Mouse (Mus musculus): Measurements from ENCODE around the gene Adamts20.
"Not testable (repeated sequence)": the region's sequence is repeated elsewhere in the genome, so short reads cannot be mapped to it uniquely, and the experiment has no call there.

Gene Adamts20

DNA sequence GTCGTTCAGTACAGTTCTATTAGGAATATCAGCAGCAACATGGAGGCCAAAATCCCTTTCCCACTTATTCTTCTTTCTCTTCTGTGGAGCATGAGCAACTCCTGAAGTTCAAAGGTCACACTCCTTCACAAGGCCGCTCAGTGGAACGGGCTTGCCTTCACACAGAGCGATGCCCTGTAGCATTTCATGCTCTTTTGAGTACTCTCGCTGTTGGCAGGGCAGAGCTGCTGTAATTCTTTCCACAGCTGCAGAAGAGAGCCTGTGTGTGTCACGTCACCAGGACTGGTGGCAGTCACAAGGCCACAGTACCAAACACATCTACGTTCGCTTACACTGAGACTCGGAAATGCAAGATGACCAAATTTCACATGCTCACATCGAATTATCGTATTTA lies 21.2 kb downstream of the Adamts20 start:
- DNase-seq = no peak

GRCm38 (mm10) chr15:94443025-94443424 lies 22.2 kb downstream of the Adamts20 start:
- no peak for DNase-seq

DNA sequence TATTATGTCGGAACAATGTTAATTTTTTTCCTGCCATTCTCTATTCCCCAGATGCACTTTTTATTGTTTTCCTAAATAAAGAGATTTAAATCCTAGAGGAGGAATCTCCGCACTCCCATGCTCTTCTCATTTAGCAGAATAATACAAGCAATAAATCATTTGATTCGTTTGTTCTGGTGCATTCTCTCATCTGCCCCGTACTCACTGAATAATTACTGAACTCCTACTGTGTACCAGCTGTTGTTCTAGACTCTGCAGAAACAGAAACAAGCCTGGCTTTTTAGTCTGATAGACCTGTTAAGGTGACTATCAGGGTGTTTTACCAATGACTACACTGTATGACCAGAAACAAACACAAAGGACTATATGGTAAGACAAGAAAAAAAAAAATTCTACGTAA lies 29.7 kb downstream of the Adamts20 start:
- DNase-seq = no peak

DNA sequence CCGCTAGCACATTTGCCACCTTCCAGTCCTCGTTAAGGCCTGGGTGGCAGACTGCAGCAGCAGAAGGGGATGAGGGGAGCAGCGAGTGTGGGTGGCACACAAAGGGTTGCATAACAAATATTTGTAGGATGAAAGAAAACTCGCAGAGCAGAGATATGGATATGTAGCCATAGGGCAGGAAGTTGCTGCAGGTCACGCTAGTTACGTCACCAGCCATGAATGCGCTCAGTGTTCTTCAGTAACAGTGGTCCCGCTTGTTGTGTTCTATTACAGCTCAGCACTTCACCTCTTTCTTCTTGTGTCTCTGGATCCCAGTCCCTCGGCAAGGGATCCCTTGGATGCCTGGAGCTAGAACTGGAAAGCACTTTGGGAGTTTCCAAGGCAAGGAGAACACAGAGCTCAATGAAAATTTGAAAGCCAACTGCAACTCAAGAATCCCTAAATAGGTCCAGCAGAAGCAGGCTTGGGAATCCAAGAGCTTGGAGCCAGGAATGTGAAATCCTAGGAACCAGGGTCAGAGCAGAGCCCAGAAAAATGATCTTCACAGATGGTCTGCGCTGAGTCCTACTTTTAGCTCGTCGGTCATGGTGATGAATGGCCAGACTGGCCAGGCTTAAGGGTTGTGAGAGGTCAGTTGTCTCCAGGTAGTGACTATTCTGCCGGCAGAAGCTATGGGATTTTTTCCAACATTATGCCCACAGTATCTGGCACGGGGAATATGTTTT lies 34.4 kb downstream of the Adamts20 start:
- DNase-seq = peak in 1 of 2 experiments; percentile 8

- DNase-seq = no peak
Measured at GRCm38 (mm10) chr15:94428726-94429125, 36.5 kb downstream of the Adamts20 start.

- DNase-seq = no peak
Measured at GRCm38 (mm10) chr15:94427482-94428214, 37.6 kb downstream of the Adamts20 start.

DNA sequence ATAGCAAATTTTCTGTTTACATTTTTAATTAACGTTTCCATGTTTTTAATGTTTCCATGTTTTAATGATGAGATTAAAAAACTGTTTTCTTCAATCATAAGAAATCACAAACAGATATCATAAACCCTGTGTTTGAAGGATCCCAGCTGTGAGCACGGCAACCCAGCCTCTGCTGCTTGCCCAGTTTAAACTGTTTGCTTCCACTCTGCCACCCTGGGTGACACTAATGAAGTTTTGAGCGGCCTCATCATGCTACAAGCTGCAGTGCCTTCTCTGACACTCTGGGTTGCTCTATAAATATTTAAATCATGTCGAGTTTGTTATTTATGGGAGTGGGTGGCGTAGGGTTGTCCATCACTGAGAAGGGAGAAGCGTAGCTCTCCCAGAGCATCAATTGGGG lies 44.7 kb downstream of the Adamts20 start:
- DNase-seq = no peak

- DNase-seq = no peak
Measured at GRCm38 (mm10) chr15:94419167-94419566, 46.1 kb downstream of the Adamts20 start.

GRCm38 (mm10) chr15:94418427-94418826 lies 46.8 kb downstream of the Adamts20 start:
- DNase-seq = no peak

GRCm38 (mm10) chr15:94417216-94418155 lies 47.7 kb downstream of the Adamts20 start:
- DNase-seq = no peak

- DNase-seq = peak; percentile 19 to 32
Measured at GRCm38 (mm10) chr15:94409832-94410231, 55.4 kb downstream of the Adamts20 start.

DNA sequence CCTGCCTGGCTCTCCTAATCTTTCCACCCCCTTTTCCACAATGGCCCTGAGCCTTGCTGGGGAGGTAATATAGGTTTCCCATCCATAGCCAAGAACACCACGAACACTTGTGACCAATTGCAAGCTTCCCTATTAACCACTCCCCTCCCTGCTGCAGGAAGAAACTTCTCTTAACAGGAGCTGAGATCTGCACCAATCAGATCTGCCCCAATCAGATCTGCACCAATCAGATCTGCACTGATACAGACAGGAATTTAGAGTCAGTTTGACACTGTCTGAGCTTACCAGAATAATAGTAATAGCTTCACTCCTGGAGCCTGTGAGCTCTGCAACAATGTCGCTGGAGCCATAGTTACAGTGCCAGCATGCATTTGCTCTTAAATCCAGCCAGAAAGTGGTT lies 58.9 kb downstream of the Adamts20 start:
- no peak for DNase-seq

GRCm38 (mm10) chr15:94404071-94404545 lies 61.1 kb downstream of the Adamts20 start:
- peak; percentile 87 to 94 for DNase-seq

- DNase-seq = peak; percentile 25
Measured at GRCm38 (mm10) chr15:94403461-94404070, 61.7 kb downstream of the Adamts20 start.

GRCm38 (mm10) chr15:94403018-94403417 lies 62.2 kb downstream of the Adamts20 start:
- DNase-seq = peak in 1 of 2 experiments; percentile 18

DNA sequence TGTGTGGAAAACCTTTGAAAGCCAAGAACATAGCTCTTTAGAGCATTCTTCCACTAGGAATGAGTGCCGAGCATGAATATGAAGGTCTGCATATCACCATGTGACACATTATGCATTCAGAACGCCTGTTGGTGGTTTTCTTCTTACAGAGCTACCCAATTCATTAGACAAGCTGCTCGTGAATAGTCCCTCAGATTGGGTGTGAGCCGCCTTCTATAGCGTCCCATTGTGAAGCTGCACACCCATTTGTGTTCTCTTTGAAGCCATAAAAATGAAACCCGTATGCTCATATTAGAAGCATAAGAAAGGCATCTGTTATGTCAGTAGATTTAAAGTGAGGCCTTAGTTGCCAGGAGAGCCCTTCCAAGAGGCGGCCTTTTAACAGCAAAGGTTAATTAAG lies 72.5 kb downstream of the Adamts20 start:
- no peak for DNase-seq

DNA sequence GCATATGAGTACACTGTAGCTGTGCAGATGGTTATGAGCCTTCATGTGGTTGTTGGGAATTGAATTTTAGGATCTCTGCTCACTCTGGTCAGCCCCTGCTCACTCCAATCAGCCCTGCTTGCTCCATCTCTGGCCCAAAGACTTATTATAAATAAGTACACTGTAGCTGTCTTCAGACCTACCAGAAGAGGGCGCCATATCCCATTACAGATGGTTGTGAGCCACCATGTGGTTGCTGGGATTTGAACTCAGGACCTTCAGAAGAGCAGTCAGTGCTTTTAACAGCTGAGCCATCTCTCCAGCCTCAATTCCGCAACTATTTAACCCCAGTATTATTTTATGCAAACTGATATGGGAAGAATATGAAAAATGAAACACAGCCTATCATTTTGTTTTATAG lies 75.1 kb downstream of the Adamts20 start:
- not testable (repeated sequence) for DNase-seq

GRCm38 (mm10) chr15:94379425-94379824 lies 85.8 kb downstream of the Adamts20 start:
- peak; percentile 11 to 34 for DNase-seq

GRCm38 (mm10) chr15:94372548-94372947 lies 92.7 kb downstream of the Adamts20 start:
- no peak for DNase-seq

DNA sequence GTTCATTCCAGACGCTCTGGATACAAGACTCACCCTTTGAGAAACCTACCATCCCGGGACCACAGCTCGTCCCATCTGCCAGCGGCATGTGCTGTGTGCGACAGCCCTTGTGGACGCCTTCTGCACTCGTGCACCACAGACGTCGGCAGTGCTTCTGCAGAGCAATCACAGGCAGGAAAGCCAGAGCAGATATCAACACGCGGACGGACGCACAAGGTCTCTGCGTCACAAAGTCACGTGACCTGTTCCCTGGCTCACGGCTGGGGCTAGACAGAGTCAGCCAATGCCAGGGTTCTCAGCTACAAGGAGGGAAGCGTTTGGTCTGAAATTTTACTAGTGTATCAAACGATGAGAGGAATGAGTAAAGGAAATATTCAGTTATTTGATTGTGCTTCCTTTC lies 116.2 kb downstream of the Adamts20 start:
- DNase-seq = no peak

- DNase-seq = no peak
Measured at GRCm38 (mm10) chr15:94344317-94344716, 120.9 kb downstream of the Adamts20 start.

GRCm38 (mm10) chr15:94342365-94342764 lies 122.9 kb downstream of the Adamts20 start:
- DNase-seq = peak; percentile 66 to 81
